ENCODE assay signal across 13 mouse cellular contexts in genomic region chr1:182678151-182678550, GRCm38 (mm10).
"Had no signal": no experiment of that assay in that cellular context is flagged by ENCODE, and none has a peak within 500 bp of the region (broad histone marks: within the 10 kb centered on the region; RNA-seq: fewer than 3 reads in every experiment).

No protein-coding gene starts in this region.

- H3K4me1 ChIP-seq: liver, embryonic 12.5 days; neural tube, embryonic 12.5 days; stomach, embryonic 15.5 days had no signal

- H3K36me3 ChIP-seq: liver, embryonic 12.5 days; midbrain, embryonic 13.5 days; midbrain, embryonic 15.5 days; neural tube, embryonic 12.5 days; stomach, embryonic 15.5 days had no signal

- H3K9me3 ChIP-seq: liver, embryonic 12.5 days; midbrain, embryonic 13.5 days; midbrain, embryonic 15.5 days; neural tube, embryonic 12.5 days; stomach, embryonic 15.5 days had no signal

- ATAC-seq: liver, embryonic 12.5 days; midbrain, embryonic 15.5 days had no signal

- H3K27me3 ChIP-seq: liver, embryonic 12.5 days; midbrain, embryonic 13.5 days; midbrain, embryonic 15.5 days; neural tube, embryonic 12.5 days; stomach, embryonic 15.5 days had no signal

- H3K9ac ChIP-seq: liver, embryonic 12.5 days; liver, embryonic 14.5 days; midbrain, embryonic 13.5 days; midbrain, embryonic 15.5 days; neural tube, embryonic 12.5 days; stomach, embryonic 15.5 days had no signal

- H3K4me2 ChIP-seq: liver, embryonic 12.5 days; midbrain, embryonic 11.5 days; midbrain, embryonic 13.5 days; midbrain, embryonic 15.5 days; neural tube, embryonic 12.5 days; stomach, embryonic 15.5 days had no signal

- H3K27ac ChIP-seq: liver, embryonic 12.5 days; liver, embryonic 14.5 days; midbrain, embryonic 13.5 days; midbrain, embryonic 15.5 days; neural tube, embryonic 12.5 days; stomach, embryonic 15.5 days; stomach, postnatal 0 days had no signal

- H3K4me3 ChIP-seq: liver, embryonic 12.5 days; midbrain, embryonic 13.5 days; midbrain, embryonic 15.5 days; neural tube, embryonic 12.5 days; stomach, embryonic 15.5 days had no signal

- DNase-seq: lung, postnatal 10 days; lung, postnatal 4 days; right cerebral cortex, postnatal 14 days; thymus, adult 2 months; thymus, postnatal 25 days had no signal
